Mouse (Mus musculus) neural tube, embryonic 13.5 days (tissue): Measurements from ENCODE around the gene Olfr1487. TPM values are rescaled to one million over a fixed set of nuclear protein-coding genes. Genes with fewer than 3 reads are reported as not detected.
"Not testable (repeated sequence)": the region's sequence is repeated elsewhere in the genome, so short reads cannot be mapped to it uniquely, and the experiment has no call there.

Source experiments
- ATAC-seq: fragments of 200-750 bp; cut with Nextera tagmentation; 2 replicates; pipeline ENCODE4 v1.8.0; 2017; ENCODE audit warnings: low read depth, mild to moderate bottlenecking, moderate TSS enrichment, moderate library complexity
- H3K27ac ChIP-seq: fragments of 300-500 bp; sonication (generic); replicated peaks from 2 replicates; pipeline ENCODE4 v1.5.1; 2015; ENCODE audit warnings: moderate library complexity, mild to moderate bottlenecking, inconsistent platforms
- H3K27me3 ChIP-seq: fragments of 300-500 bp; sonication (generic); 2 replicates; pipeline ENCODE4 v1.6.1; 2015; ENCODE audit warnings: mild to moderate bottlenecking, inconsistent platforms
- H3K36me3 ChIP-seq: fragments of 300-500 bp; sonication (generic); 2 replicates; pipeline ENCODE4 v1.6.1; 2015; ENCODE audit warnings: mild to moderate bottlenecking, inconsistent platforms
- H3K4me1 ChIP-seq: fragments of 300-500 bp; sonication (generic); replicated peaks from 2 replicates; pipeline ENCODE4 v1.6.1; 2015; ENCODE audit warnings: inconsistent platforms
- H3K4me2 ChIP-seq: fragments of 300-500 bp; sonication (generic); 2 replicates; pipeline ENCODE4 v1.6.1; 2015; ENCODE audit warnings: inconsistent platforms, mild to moderate bottlenecking, moderate library complexity
- H3K4me3 ChIP-seq: fragments of 300-500 bp; sonication (generic); 2 replicates; pipeline ENCODE4 v1.5.1; 2015; ENCODE audit warnings: mild to moderate bottlenecking, inconsistent platforms
- H3K9ac ChIP-seq: fragments of 300-500 bp; sonication (generic); 2 replicates; pipeline ENCODE4 v1.6.1; 2015; ENCODE audit warnings: moderate library complexity, mild to moderate bottlenecking, inconsistent platforms
- H3K9me3 ChIP-seq: fragments of 300-500 bp; sonication (generic); 2 replicates; pipeline ENCODE4 v1.6.1; 2016; ENCODE audit warnings: inconsistent platforms
- WGBS: fragments of 180-500 bp; shearing (Covaris S2); methylation state at CpG from one replicate; pipeline ENCODE4 v1.1.7; 2015; 5-methylcytosine and 5-hydroxymethylcytosine counted together
- microRNA-seq: library from miRNA; unstranded; fragments of <30 nt; microRNA quantifications from one replicate; pipeline ENCODE4, GENCODE M21; 2016
- polyA plus RNA-seq: library from polyadenylated mRNA; unstranded; fragments of >200 nt; fragmentation: Nextera tagmentation; extraction: Ambion mirVana; gene quantifications from 2 replicates; pipeline ENCODE4 v1.2.1, GENCODE M21; 2015

The Olfr1487 gene
- not detected in 2 replicates for polyA plus RNA-seq

DNA sequence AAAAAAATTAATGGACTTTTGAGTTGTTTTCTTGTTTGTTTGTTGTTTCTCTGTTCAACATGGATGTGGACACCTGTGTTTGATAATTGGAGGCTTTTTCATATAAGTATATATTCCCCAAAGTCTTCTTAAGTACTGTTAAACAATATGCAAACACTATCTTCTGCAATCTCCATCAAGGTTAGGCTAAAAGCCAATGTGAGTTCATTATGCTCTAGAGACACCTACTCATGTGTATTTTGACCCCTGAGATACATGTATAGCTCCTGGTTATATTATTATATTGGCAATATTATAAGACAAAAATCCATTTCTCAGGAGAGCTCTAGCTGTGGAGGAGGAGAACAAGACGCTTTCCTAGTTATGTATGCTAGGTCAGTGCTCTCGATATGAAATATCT lies at the start of gene Olfr1487:
Gene Olfr1487 (plus strand): TSS at position 301 of the 400 bp plus-strand sequence.
- 96% methylated on average over 2 of the region's 2 CpGs for WGBS
- not testable (repeated sequence) for H3K9ac ChIP-seq, H3K4me1 ChIP-seq, H3K27me3 ChIP-seq, H3K27ac ChIP-seq, H3K36me3 ChIP-seq, H3K4me2 ChIP-seq, H3K4me3 ChIP-seq, ATAC-seq
- H3K9me3 ChIP-seq = peaks cover 19% of the 10 kb centered on the region; the same call in 1 of the 2 replicates

DNA sequence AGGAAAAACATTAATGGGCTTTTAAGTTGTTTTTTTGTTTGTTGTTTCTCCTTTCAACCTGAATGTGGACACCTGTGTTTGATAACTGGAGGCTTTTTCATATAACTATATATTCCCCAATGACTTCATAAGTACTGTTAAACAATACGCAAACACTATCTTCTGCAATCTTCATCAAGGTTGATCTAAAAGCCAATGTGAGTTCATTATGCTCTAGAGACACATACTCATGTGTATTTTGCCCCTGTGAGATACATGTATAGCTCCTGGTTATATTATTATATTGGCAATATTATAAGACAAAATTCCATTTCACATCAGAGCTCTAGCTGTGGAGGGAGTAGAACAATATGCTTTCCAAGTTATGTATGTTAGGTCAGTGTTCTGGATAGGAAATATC lies 34.0 kb upstream of the Olfr1487 start, which contains the start of gene Olfr1484:
Gene Olfr1484 (plus strand): TSS at position 301 of the 400 bp plus-strand sequence.
- Histone ChIP-seq H3K4me2 (no peak within 1 kb of the TSS), H3K4me1 (no peaks in the 10 kb centered on the region), H3K36me3 (no peaks in the 10 kb centered on the region), H3K9me3 (0 out of 2 replicates have a peak, but pooled peaks cover 4% of the 10 kb centered on the region), H3K27ac (no peak within 1 kb of the TSS), H3K4me3 (no peak within 1 kb of the TSS), H3K9ac (no peak within 1 kb of the TSS), H3K27me3 (no peaks in the 10 kb centered on the region)
- ATAC-seq = no peak
- 95% methylated on average over 1 of the region's 1 CpGs for WGBS

GRCm38 (mm10) chr19:13631321-13631720 lies 14.1 kb downstream of the Olfr1487 start, which contains the start of gene Olfr1489:
Olfr1489 (plus strand) TSS chr19:13631621.
- ATAC-seq = no peak
- no peak within 1 kb of the TSS for H3K27ac ChIP-seq
- no peak within 1 kb of the TSS for H3K9ac ChIP-seq
- 91% methylated on average over 1 of the region's 1 CpGs for WGBS
- H3K27me3 ChIP-seq = no peaks in the 10 kb centered on the region
- H3K4me1 ChIP-seq = no peaks in the 10 kb centered on the region
- no peaks in the 10 kb centered on the region for H3K9me3 ChIP-seq
- no peak within 1 kb of the TSS for H3K4me3 ChIP-seq
- no peak within 1 kb of the TSS for H3K4me2 ChIP-seq
- no peaks in the 10 kb centered on the region for H3K36me3 ChIP-seq

- 77% methylated on average over 1 of the region's 1 CpGs for WGBS
- no peaks in the 10 kb centered on the region for H3K36me3 ChIP-seq
- no peak within 1 kb of the TSS for H3K27ac ChIP-seq
- ATAC-seq = no peak
- H3K4me1 ChIP-seq = no peaks in the 10 kb centered on the region
- H3K27me3 ChIP-seq = no peaks in the 10 kb centered on the region
- no peak within 1 kb of the TSS for H3K4me2 ChIP-seq
- no peak within 1 kb of the TSS for H3K4me3 ChIP-seq
- H3K9ac ChIP-seq = no peak within 1 kb of the TSS
- peaks cover 12% of the 10 kb centered on the region; the same call in 1 of the 2 replicates for H3K9me3 ChIP-seq
Measured at GRCm38 (mm10) chr19:13650791-13651190, 33.6 kb downstream of the Olfr1487 start, which contains the start of gene Olfr1490. Olfr1490 (plus strand) TSS chr19:13651091.

Small RNA genes lying within 50 kb of the gene (microRNA-seq; reads per million reads assigned to microRNA genes)
- gene Gm22323 (not detected), gene Gm23931 (not detected)

Other genes with a start within 250 kb of the Olfr1487 start
- not detected in 2 replicates for gene Olfr1469, start 209.5 kb upstream of the Olfr1487 start, polyA plus RNA-seq
- not detected in 2 replicates for gene Olfr1471, start 174.0 kb upstream of the Olfr1487 start, polyA plus RNA-seq
- gene Olfr1472, start 161.3 kb upstream of the Olfr1487 start, polyA plus RNA-seq = not detected in 2 replicates
- gene Olfr1474, start 147.8 kb upstream of the Olfr1487 start, polyA plus RNA-seq = not detected in 2 replicates
- gene Olfr1475, start 137.2 kb upstream of the Olfr1487 start, polyA plus RNA-seq = not detected in 2 replicates
- gene Olfr1477, start 116.8 kb upstream of the Olfr1487 start, polyA plus RNA-seq = not detected in 2 replicates
- gene Olfr1480, start 89.5 kb upstream of the Olfr1487 start, polyA plus RNA-seq = not detected in 2 replicates
- not detected in 2 replicates for gene Olfr1484, start 33.9 kb upstream of the Olfr1487 start, polyA plus RNA-seq
- not detected in 2 replicates for gene Olfr1489, start 14.2 kb downstream of the Olfr1487 start, polyA plus RNA-seq
- gene Olfr1490, start 33.7 kb downstream of the Olfr1487 start, polyA plus RNA-seq = not detected in 2 replicates
- gene Olfr1491, start 79.9 kb downstream of the Olfr1487 start, polyA plus RNA-seq = not detected in 2 replicates
- gene Olfr1493-ps1, start 105.9 kb downstream of the Olfr1487 start, polyA plus RNA-seq = not detected in 2 replicates
- not detected in 2 replicates for gene Olfr1494, start 122.4 kb downstream of the Olfr1487 start, polyA plus RNA-seq
- not detected in 2 replicates for gene Olfr1495, start 147.2 kb downstream of the Olfr1487 start, polyA plus RNA-seq
- not detected in 2 replicates for gene Olfr1496, start 160.5 kb downstream of the Olfr1487 start, polyA plus RNA-seq
- not detected in 2 replicates for gene Olfr1497, start 180.8 kb downstream of the Olfr1487 start, polyA plus RNA-seq
- not detected in 2 replicates for gene Olfr1499, start 202.1 kb downstream of the Olfr1487 start, polyA plus RNA-seq
- gene Olfr1500, start 213.1 kb downstream of the Olfr1487 start, polyA plus RNA-seq = not detected in 2 replicates
- gene Olfr1501, start 233.3 kb downstream of the Olfr1487 start, polyA plus RNA-seq = not detected in 2 replicates
- not detected in 2 replicates for gene Olfr1502, start 244.4 kb downstream of the Olfr1487 start, polyA plus RNA-seq